Comparison of ENCODE assay signal across 23 mouse cellular contexts in genomic region chr8:115679539-115679938, GRCm38 (mm10). TPM values are rescaled to one million over a fixed set of nuclear protein-coding genes. Genes with fewer than 3 reads are reported as not detected.
DNase-seq lines count a peak whose midpoint lies in the region; ATAC-seq lines count a peak whose summit lies in the region.
"Had no signal": no experiment of that assay in that cellular context is flagged by ENCODE, and none has a peak within 500 bp of the region (broad histone marks: within the 10 kb centered on the region; RNA-seq: fewer than 3 reads in every experiment).

No protein-coding gene starts in this region.

- no peaks in the 10 kb centered on the region for H3K27me3 ChIP-seq in midbrain, embryonic 11.5 days (ENCODE audit: control insufficient read depth, insufficient read depth, low read length)
- no peaks in the 10 kb centered on the region for H3K27me3 ChIP-seq in midbrain, embryonic 16.5 days (ENCODE audit: control insufficient read depth, insufficient read depth, low read depth, low read length)
- H3K27me3 ChIP-seq in midbrain, embryonic 15.5 days (replicated peaks): no peaks in the 10 kb centered on the region
- H3K27me3 ChIP-seq in midbrain, embryonic 10.5 days (ENCODE audit: low read depth, poor library complexity, severe bottlenecking): no peaks in the 10 kb centered on the region
- H3K27me3 ChIP-seq: embryonic facial prominence, embryonic 12.5 days; embryonic facial prominence, embryonic 15.5 days; forebrain, embryonic 12.5 days had no signal

- 63% methylated on average over 7 of the region's 7 CpGs for WGBS in midbrain, embryonic 11.5 days
- WGBS in midbrain, embryonic 16.5 days: 39% methylated on average over 7 of the region's 7 CpGs
- 42% methylated on average over 7 of the region's 7 CpGs for WGBS in midbrain, embryonic 15.5 days
- WGBS in midbrain, embryonic 10.5 days: 75% methylated on average over 7 of the region's 7 CpGs

- H3K4me2 ChIP-seq in midbrain, embryonic 11.5 days: no peak overlapping the region
- no peak overlapping the region for H3K4me2 ChIP-seq in midbrain, embryonic 16.5 days (ENCODE audit: low read length)
- H3K4me2 ChIP-seq in midbrain, embryonic 15.5 days: no peak overlapping the region
- H3K4me2 ChIP-seq: embryonic facial prominence, embryonic 12.5 days; embryonic facial prominence, embryonic 15.5 days; forebrain, embryonic 12.5 days had no signal

- DNase-seq in heart, adult 11 months: peak; percentile 51
- no peak for DNase-seq in heart, adult 9 months (ENCODE audit: low spot score in 2 of 2)
- peak; percentile 53 for DNase-seq in midbrain, embryonic 11.5 days (ENCODE audit: low spot score, missing footprints)
- no peak for DNase-seq in midbrain, embryonic 10.5 days (ENCODE audit: low spot score)
- DNase-seq: adrenal gland, adult 2 months; adrenal gland, postnatal 10 days; adrenal gland, postnatal 25 days; cerebellum, adult 11 months; cerebellum, adult 18-20 months; cerebellum, adult 8-10 months; cerebellum, adult 9-11 months; cerebellum, postnatal 14 days; cerebellum, postnatal 36 days; embryo, embryonic 11 days had no signal

- H3K4me1 ChIP-seq in midbrain, embryonic 11.5 days (ENCODE audit: control insufficient read depth, insufficient read depth, low read length): no peaks in the 10 kb centered on the region
- H3K4me1 ChIP-seq in midbrain, embryonic 16.5 days (ENCODE audit: control insufficient read depth, insufficient read depth, low read length): peaks cover 5% of the 10 kb centered on the region; the same call in 1 of the 2 replicates
- peaks cover 19% of the 10 kb centered on the region for H3K4me1 ChIP-seq in midbrain, embryonic 15.5 days
- H3K4me1 ChIP-seq in midbrain, embryonic 10.5 days: peaks cover 5% of the 10 kb centered on the region; the same call in 1 of the 2 replicates
- H3K4me1 ChIP-seq: embryonic facial prominence, embryonic 12.5 days; embryonic facial prominence, embryonic 15.5 days had no signal

- H3K9me3 ChIP-seq in midbrain, embryonic 11.5 days (ENCODE audit: control insufficient read depth, low read length): no peaks in the 10 kb centered on the region
- no peaks in the 10 kb centered on the region for H3K9me3 ChIP-seq in midbrain, embryonic 16.5 days (replicated peaks; ENCODE audit: control insufficient read depth, low read length, poor library complexity, severe bottlenecking)
- H3K9me3 ChIP-seq in midbrain, embryonic 15.5 days: no peaks in the 10 kb centered on the region
- H3K9me3 ChIP-seq in midbrain, embryonic 10.5 days (replicated peaks): no peaks in the 10 kb centered on the region
- H3K9me3 ChIP-seq: embryonic facial prominence, embryonic 12.5 days; embryonic facial prominence, embryonic 15.5 days; forebrain, embryonic 10.5 days; forebrain, embryonic 12.5 days had no signal

- H3K4me3 ChIP-seq in midbrain, embryonic 11.5 days (ENCODE audit: low read depth, low read length): no peak overlapping the region
- no peak overlapping the region for H3K4me3 ChIP-seq in midbrain, embryonic 16.5 days (ENCODE audit: low read depth, low read length)
- H3K4me3 ChIP-seq in midbrain, embryonic 15.5 days: no peak overlapping the region
- H3K4me3 ChIP-seq in midbrain, embryonic 10.5 days: no peak overlapping the region
- H3K4me3 ChIP-seq: embryonic facial prominence, embryonic 12.5 days; embryonic facial prominence, embryonic 15.5 days; erythroblast, embryonic 14.5 days; forebrain, embryonic 10.5 days; forebrain, embryonic 12.5 days had no signal

- no peaks in the 10 kb centered on the region for H3K36me3 ChIP-seq in midbrain, embryonic 11.5 days (ENCODE audit: control insufficient read depth, insufficient read depth, low read length)
- H3K36me3 ChIP-seq in midbrain, embryonic 16.5 days (ENCODE audit: control insufficient read depth, insufficient read depth, low read length): no peaks in the 10 kb centered on the region
- no peaks in the 10 kb centered on the region for H3K36me3 ChIP-seq in midbrain, embryonic 15.5 days (replicated peaks)
- no peaks in the 10 kb centered on the region for H3K36me3 ChIP-seq in midbrain, embryonic 10.5 days
- H3K36me3 ChIP-seq: embryonic facial prominence, embryonic 12.5 days; embryonic facial prominence, embryonic 15.5 days; forebrain, embryonic 10.5 days; forebrain, embryonic 12.5 days had no signal

- no peak overlapping the region for H3K9ac ChIP-seq in midbrain, embryonic 11.5 days (ENCODE audit: low read length)
- H3K9ac ChIP-seq in midbrain, embryonic 16.5 days (ENCODE audit: low read depth, low read length): no peak overlapping the region
- no peak overlapping the region for H3K9ac ChIP-seq in midbrain, embryonic 15.5 days
- H3K9ac ChIP-seq: embryonic facial prominence, embryonic 12.5 days; embryonic facial prominence, embryonic 15.5 days; forebrain, embryonic 12.5 days had no signal

- no peak overlapping the region for H3K27ac ChIP-seq in midbrain, embryonic 11.5 days (ENCODE audit: low read depth, low read length)
- no peak overlapping the region for H3K27ac ChIP-seq in midbrain, embryonic 16.5 days (ENCODE audit: low read length)
- H3K27ac ChIP-seq in midbrain, embryonic 15.5 days: no peak overlapping the region
- H3K27ac ChIP-seq in midbrain, embryonic 10.5 days (replicated peaks): no peak overlapping the region
- H3K27ac ChIP-seq: embryonic facial prominence, embryonic 12.5 days; embryonic facial prominence, embryonic 15.5 days; forebrain, embryonic 10.5 days; forebrain, embryonic 12.5 days had no signal

- no peak for ATAC-seq in midbrain, embryonic 11.5 days (ENCODE audit: low FRiP score)
- ATAC-seq in midbrain, embryonic 16.5 days: no peak
- peak; percentile 60; the same call in 1 of the 2 replicates for ATAC-seq in midbrain, embryonic 15.5 days (replicated peaks)
- ATAC-seq: forebrain, embryonic 14.5 days; forebrain, embryonic 16.5 days had no signal

RNA-seq across cellular contexts. Expression of gene Maf, which starts 28.1 kb away (rescaled TPM):
- polyA plus RNA-seq in midbrain, embryonic 11.5 days (2014; fragmentation: Nextera tagmentation; extraction: Ambion mirVana): 4.2 and 4.7 TPM in 2 replicates
- 6.7 and 7.5 TPM in 2 replicates for polyA plus RNA-seq in midbrain, embryonic 16.5 days (2015; fragmentation: Nextera tagmentation; extraction: Ambion mirVana)
- 7.0 and 7.5 TPM in 2 replicates for polyA plus RNA-seq in midbrain, embryonic 15.5 days (2015; fragmentation: Nextera tagmentation; extraction: Ambion mirVana)
- polyA plus RNA-seq in midbrain, embryonic 10.5 days (2016; fragmentation: Nextera tagmentation; extraction: Ambion mirVana): 2.2 and 2.6 TPM in 2 replicates

Comparison
In these comparisons a context has a peak if more than half of its experiments do, and no peak if none do; other contexts are left out.
1. DNase-seq: peak in heart, adult 11 months (single experiment) and midbrain, embryonic 11.5 days (single experiment); none in heart, adult 9 months (0 of 2) and midbrain, embryonic 10.5 days (single experiment).